Mouse (Mus musculus) erythroid progenitor cell, adult 5-6 weeks (primary cell): ENCODE results near the gene Swi5. TPM values are rescaled to one million over a fixed set of nuclear protein-coding genes. Genes with fewer than 3 reads are reported as not detected.

Experiments used
- ATAC-seq: replicated peaks from 2 replicates; pipeline ENCODE4 v1.8.0; 2016; ENCODE audit warnings: moderate number of reproducible peaks, mild to moderate bottlenecking, moderate TSS enrichment, inconsistent platforms; ENCODE audit not compliant: poor library complexity, low FRiP score, severe bottlenecking
- total RNA-seq, 2 experiments: library from RNA; stranded (forward) in 1 of 2; stranded (reverse) in 1 of 2; fragments of 150-400 nt in 1 of 2; fragments of 186-747, 209-891 nt in 1 of 2; gene quantifications; 2 replicates each; pipeline versions ENCODE4 v1.2.3 to v1.2.4; 2015 to 2017; ENCODE audit warnings: low replicate concordance in 2 of 2

Gene Swi5
- total RNA-seq, 2 experiments from 2014 or later = 68.7 to 77.7 TPM

- ATAC-seq = peak; percentile 84
Measured at GRCm38 (mm10) chr2:32282727-32283126, 5.1 kb downstream of the Swi5 start.

GRCm38 (mm10) chr2:32282289-32282688 is 5.6 kb downstream of the Swi5 start:
- no peak for ATAC-seq

GRCm38 (mm10) chr2:32275823-32276222 is 12.1 kb downstream of the Swi5 start:
- ATAC-seq = no peak

DNA sequence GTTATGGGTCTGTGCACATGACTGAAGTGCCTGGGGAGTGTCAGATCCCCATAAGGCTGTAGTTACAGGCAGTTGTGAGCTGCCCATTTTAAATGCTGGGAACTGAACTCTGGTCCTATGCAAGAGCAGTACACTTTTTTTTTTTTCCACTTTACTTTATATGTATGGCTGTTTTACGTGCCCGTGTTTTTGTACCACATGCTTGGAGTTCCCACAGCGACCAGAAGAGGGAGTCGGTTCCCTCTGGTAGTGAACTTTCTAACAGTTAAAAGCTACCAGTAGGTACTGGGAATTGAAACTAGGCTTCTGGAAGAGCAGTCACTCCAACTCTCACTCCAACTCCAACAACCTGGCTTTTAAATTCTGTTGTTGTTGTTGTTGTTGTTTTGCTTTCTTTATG is 27.2 kb downstream of the Swi5 start:
- ATAC-seq = peak; percentile 59

DNA sequence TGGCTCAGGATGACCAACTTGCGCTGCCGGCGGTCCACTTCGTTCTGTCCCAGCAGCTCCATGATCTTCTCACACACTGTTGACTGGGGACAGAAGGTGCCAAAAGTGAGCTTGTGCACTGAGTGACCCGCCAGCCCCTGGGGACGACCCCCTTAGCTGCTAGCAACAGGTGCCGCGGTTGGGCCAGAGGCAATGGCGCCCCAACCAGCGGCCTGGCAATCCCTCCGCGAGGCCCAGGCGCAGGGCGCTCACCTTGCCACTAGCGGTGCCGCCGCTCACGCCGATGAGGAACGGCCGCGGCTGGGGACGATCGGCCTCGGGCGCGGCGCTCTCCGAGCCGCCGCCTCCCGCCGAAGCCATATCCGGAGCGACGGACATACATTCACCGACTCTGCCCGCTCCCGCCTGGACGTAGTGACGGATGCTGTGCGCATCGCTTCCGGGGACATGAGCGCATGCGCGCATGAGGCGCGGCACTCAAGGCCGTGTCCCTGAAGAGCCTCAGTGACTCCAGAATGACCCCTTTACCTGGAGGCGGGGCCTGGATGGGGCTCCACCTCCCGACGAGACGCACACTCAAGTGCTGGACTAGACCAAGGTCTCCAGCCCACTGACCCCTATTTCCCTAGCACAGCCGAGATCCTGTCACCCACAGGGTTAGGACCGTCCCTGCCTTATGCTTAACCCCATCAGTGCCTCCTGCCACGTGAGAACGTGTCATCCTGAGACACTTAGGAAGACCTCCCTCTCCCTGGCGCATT is 28.0 kb downstream of the Swi5 start, which contains the start of gene Uck1:
TSS of gene Uck1 (minus strand) at position 503 of the 761 bp plus-strand sequence.
- ATAC-seq = peak; percentile 94

DNA sequence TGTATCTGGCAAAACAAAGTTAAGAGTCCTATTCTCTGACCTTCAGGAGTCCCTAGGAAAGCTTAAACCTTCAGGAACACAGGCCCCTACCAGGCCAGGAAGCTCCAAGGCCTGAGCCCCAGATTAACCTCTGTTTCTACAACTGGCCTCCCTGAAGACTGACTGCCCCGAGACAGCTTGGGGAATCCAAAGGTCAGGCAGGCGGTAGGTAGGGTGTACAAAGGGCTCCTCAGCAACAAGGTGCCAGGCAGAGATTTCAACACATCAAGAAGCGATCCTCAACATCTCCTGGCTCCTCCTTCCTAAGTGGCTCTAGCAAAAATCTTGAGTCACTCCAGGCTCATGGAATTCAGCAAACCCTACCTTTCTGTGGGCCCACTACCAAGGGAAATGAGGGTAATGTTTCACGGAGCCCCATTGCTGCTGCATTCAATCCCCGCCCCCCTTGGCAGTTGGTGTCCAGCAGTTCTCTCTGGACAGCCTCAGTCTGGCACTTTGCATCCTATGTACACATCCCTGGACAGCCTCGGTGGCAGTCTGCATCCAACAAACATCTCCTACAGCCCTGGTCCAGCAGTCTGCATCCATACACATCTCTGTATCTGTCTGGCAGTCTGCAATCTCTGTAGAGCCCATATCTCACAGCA is 28.9 kb downstream of the Swi5 start:
- ATAC-seq = no peak

DNA sequence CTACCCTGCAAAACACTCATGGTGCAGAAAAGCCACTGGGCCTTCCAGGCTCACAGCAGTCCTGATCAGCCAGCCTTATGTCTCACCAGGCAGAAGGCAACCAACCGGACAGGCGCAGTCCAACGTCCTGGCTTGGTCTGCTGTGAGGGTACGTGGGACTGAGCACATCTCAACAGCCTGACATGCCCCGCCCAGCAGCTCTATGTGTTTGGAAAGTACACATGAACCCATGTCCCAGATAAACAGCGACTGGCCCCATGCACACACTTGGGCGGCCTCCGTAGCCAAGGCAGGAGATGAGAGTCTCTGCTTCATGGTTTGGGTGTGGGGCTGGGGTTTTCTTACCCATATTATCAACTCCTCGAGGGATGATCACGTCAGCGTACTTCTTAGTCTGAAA is 31.6 kb downstream of the Swi5 start:
- ATAC-seq = no peak

DNA sequence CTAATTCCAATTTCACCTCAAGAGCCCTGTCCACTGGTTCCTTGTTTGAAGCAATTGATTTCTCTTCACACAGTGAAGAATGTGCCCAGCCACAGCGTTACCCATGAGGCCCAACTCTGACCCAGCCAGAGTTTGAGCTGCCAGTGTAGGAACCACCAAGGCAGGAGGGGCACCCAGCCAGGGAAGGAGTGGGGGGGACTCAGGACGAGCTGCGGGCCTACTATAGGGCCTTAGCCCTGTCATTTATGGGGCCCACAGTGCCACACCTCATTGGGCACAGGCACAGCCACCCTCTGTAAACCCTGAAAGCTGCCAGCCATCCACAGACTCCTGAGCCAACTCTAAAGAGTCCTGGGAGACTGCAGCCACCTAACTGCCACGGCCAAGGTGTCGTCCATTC is 33.3 kb downstream of the Swi5 start:
- no peak for ATAC-seq

- ATAC-seq = no peak
Measured at GRCm38 (mm10) chr2:32253352-32253751, 34.5 kb downstream of the Swi5 start.

GRCm38 (mm10) chr2:32252658-32253057 is 35.2 kb downstream of the Swi5 start:
- ATAC-seq = no peak

- no peak for ATAC-seq
Measured at GRCm38 (mm10) chr2:32251791-32252527, 35.9 kb downstream of the Swi5 start.

DNA sequence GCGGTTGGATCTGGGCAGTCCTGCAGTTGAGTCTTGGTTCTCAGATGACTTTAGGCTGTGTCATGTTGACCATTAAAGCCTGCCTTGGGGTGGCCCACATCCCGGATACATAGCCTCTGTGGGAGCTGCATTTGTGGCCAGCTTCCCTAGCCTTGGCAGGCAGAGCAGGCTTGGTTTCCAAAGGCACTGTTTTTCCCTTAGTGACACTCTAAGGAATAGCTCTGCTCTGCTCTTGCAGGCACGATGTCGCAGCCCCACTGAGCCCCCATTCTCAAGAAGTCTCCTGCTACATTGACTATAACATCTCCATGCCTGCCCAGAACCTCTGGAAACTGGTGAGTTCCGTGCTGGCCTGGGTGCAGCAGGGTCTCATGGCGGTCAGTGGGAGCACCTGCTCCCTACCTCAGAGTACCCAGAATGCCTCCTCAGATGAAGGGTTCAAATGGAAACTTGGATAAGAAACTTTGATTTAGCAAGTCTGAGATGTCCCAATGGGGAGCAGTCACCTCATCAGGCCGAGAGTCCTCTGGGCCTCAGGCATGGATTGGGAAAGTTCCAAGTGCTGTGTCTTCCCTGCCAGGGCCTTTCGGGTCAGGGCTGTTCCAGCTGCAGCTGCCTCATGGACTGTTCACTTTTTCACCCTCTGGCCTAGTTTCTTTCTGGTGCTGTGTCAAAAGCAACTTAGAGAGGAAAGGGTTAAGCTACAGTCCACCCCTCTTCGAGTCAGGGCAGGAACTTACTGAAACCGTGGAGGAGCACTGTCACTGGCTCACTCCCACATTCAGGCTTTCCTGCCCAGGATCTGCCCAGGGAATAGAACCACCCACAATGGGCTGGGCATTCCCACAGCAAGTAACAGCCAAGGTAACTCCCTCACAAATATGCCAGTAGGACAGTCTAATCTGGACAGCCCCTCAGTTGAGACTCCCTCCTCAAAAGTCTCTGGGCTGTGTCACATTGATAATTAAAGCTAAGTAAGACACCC is 39.2 kb downstream of the Swi5 start:
- no peak for ATAC-seq

DNA sequence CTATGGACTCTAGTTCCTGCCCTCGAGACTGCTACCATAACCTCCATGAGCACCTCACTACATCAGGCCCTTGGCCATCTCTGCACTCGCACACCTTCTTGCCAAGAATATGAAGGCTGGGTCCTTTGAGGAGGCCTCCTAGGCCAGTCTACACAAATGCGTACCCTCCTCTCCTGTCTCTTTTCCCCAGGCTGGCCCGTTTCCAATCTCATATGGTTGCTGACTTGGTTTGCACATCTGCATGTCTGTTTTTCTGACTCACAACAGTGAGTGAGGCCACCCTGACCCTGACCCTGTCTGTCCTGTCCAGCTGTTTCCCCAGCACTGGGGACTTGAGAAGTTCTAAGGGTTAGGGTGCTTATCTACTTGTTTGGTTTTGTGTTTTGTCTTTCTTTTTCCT is 41.1 kb downstream of the Swi5 start:
- no peak for ATAC-seq

DNA sequence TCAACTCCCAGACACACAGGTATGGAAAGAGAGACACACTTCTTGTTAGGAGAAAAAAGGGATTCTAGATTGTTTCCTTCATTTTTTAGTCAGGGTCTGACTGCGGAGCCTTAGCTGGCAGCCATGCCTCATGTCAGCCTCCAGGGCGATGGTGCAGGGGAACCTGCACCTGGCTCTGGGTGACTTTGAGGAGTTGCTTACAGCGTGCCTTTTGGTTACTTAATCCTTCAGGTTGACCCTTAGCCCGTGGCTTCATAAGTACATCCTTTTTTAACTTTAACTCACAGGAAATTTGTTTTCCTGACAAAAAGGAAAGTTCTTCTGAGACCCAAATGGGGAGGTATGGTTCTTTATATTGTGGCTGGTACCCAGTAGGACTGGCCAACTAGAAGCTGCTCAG is 44.9 kb downstream of the Swi5 start:
- ATAC-seq = no peak

GRCm38 (mm10) chr2:32240591-32240990 is 47.3 kb downstream of the Swi5 start:
- no peak for ATAC-seq

DNA sequence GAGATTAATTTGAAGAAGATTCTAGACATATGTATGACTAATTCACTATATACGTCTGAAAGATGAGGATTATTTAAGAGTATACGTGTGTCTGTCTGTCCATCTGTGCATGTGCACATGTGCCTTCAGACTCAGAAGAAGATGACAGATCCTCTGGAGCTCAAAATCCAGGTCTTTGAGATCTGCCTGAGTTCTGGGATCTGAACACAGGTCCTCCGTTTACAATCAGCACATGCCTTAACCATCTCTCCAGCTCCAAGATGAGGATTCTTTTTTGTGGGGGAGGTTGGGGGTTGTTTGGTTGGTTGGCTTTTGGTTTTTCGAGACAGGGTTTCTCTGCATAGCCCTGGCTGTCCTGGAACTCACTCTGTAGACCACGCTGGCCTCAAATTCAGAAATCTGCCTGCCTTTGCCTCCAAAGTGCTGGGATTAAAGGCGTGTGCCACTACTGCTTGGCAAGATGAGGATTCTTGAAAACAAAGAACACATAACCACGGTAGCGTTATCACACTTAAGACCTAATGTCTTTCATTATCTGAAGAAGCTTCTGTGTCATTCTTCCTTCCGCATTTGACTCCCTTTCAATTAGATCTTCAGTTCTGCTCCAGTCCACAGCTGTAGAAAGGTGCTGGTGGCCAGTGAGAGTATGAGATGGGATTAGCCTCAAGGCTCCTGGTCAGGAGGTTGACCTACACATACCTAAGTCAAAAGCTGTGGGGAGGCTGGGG is 49.0 kb downstream of the Swi5 start:
- ATAC-seq = no peak

DNA sequence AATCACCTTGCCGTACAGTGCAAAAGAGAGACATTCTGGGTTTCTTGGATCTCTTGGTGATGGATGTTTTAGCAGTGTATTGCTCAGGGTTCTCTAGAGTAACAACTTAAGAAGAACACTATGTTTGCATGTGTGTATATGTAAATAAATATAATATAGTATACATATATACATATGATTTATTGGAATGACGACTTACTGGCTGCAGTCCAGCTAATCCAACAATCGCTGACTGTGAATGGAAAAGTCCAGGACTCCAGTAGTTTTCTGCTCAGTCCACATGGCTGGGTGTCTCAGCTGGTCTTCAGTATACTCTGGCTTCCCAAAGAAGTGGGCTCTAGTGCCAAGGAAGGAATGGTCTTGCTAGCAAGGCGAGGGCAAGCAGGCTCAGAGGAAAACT is 50.3 kb downstream of the Swi5 start:
- peak; percentile 3; the same call in 1 of the 2 replicates for ATAC-seq

DNA sequence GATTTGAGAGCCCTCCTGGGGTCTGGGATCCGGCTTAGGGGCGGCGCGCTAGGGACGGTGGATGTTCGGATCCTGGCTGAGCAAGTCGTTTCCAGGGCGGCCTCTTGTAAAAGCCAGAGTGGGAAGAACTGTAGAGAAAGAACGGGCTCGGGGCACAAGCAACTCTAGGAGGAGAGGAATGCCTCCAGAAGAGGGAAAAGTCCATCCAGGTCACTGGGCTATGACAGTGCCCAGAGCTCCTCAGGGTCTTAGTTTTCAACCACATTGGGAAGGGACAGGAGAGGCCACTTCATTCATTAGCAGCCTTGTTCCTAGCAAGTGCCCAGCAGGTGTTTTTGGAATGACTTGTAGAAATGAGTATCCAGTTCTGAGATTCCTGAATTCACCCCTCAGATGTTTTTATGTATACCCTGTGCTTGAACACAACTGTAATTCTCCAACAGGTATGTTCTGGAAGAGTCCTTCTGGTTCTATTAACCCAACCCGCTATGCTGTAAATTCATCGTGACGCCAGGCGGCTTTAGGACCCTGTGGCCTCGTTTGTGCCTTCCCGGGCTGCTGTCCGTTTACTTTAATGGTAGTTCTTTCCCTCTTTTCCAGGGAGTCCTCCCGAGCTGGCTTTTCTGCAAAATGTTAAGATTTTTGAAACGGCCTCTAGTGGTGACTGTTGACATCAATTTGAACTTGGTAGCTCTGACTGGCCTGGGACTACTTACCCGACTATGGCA is 51.0 kb downstream of the Swi5 start:
- peak; percentile 68 for ATAC-seq
